Mouse (Mus musculus) spleen, adult 10 weeks (tissue): ENCODE results near the gene Thrsp. TPM values are rescaled to one million over a fixed set of nuclear protein-coding genes. Genes with fewer than 3 reads are reported as not detected.

Source experiments
- polyA plus RNA-seq: library from polyadenylated mRNA; stranded (reverse); fragments of 350-450 nt; fragmentation: Illumina TruSeq; extraction: RNeasy Lipid Tissue Mini Kit (QIAGEN cat#74804); gene quantifications from one replicate; pipeline ENCODE4 v1.2.3, GENCODE M21; 2015; ENCODE audit warnings: low replicate concordance; ENCODE audit not compliant: insufficient read depth

The Thrsp gene
- polyA plus RNA-seq = 2.4 TPM

DNA sequence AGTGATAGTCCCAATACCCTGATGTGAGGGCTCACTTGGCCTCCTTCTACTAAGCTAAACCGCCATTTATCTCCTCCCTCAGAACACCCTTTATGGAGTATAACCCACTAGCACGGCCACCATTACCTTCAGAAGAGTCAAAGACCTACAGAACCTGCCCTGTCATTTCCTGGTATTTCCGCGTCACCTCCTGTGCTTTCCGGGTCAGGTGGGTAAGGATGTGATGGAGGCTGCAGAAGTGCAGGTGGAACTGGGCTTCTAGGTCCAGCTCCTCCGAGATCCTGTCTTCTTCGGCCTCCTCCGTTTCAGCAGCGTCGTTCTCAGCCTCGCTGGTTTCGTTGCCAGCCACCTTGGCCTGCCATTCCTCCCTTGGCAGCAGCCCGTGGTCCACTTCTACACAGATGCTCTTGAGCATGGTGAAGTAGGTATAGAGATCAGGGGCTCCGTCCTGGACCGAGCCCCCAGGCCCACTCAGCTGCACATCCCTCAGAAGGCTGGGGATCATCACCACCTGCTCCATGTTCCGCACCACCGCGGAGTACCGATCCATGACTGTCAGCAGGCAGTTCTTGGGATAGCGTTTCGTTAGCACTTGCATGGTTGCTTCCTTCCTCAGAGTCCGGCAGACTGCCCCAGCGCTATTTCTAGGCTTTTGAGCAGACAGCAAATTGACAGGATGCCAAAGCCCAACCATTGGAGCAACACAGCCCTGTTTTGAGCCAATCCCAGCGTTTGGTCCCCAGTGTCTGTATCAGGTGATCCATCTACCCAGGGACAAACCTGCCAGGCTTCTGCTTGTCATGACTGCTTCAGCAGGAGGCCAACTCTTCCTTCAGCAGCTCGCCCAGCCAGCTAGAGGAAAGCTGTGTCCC lies at the start of gene Thrsp:
TSS of gene Thrsp (minus strand) at position 825 of the 872 bp plus-strand sequence.

DNA sequence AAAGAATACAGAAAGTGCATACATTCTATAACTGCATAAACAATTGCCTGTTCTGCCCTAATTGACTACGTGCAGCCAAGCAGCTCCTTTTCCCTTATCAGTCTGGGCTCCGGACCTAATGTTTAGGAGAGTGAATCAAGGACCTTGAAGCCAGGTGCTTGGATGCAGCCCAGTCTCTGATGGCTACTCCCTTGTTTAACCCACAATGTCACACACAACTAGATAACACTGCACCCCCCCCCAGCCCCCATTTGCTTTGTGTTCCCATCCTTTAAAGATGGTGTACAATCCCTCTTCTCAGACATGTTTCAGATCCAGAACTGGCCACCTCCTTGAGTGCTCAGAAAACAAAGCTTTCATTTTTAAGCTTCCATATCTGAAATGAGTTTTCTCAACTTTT lies 33.5 kb upstream of the Thrsp start, which contains the start of gene Kctd14:
TSS of gene Kctd14 (plus strand) at position 301 of the 400 bp plus-strand sequence.

GRCm38 (mm10) chr7:97399960-97400715 lies 17.4 kb downstream of the Thrsp start, which contains the start of gene Ndufc2:
TSS of gene Ndufc2 (plus strand) at chr7:97400003.

Other genes with a start within 250 kb of the Thrsp start
- gene Usp35, start 85.7 kb downstream of the Thrsp start, polyA plus RNA-seq = 12.0 TPM
- gene Kctd21, start 85.4 kb downstream of the Thrsp start, polyA plus RNA-seq = 5.3 TPM
- 28.3 TPM for gene Alg8, start 46.1 kb downstream of the Thrsp start, polyA plus RNA-seq
- gene Ndufc2, start 17.7 kb downstream of the Thrsp start, polyA plus RNA-seq = 70.0 TPM
- gene Kctd14, start 33.6 kb upstream of the Thrsp start, polyA plus RNA-seq = 19.6 TPM
- gene Ints4, start 63.2 kb upstream of the Thrsp start, polyA plus RNA-seq = 63.9 TPM
- gene Aamdc, start 161.8 kb upstream of the Thrsp start, polyA plus RNA-seq = 18.8 TPM
- 35.5 TPM for gene Rsf1, start 162.2 kb upstream of the Thrsp start, polyA plus RNA-seq